Mouse (Mus musculus): Measurements from ENCODE around the gene Prr5l. TPM values are rescaled to one million over a fixed set of nuclear protein-coding genes. Genes with fewer than 3 reads are reported as not detected.
A peak's percentile ranks its signal among the peaks of the same experiment; 100 is the strongest.

Gene Prr5l
- polyA plus RNA-seq, 1 experiment from 2014 or later = 5.5 TPM

DNA sequence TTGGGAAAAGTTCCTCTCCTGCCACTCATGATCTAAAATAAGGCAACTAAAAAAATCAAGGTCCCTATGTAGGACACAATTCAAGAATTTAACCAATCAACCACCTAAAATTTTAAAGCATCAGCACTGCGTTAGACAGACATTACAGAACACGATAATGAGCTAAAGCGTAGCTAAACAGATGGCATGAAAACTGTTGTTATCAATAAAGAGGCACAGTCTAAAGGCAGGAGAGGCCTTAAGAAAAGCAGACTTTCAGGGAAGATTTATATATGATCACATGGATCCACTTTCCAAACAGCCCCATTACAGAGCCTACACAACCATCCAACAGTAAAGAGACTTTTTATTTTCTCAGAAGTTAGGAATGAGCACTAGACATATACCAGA is 217.1 kb downstream of the Prr5l start:
- Histone ChIP-seq H3K9ac (replicated peaks; ENCODE audit: low read depth, low read length) (no peak overlapping the region), H3K4me2 (ENCODE audit: low read length) (no peak overlapping the region), H3K4me3 (replicated peaks; ENCODE audit: low read length) (no peak overlapping the region), H3K27ac (ENCODE audit: low read length) (no peak overlapping the region), H3K4me1 (replicated peaks; ENCODE audit: control insufficient read depth, insufficient read depth, low read length) (0 out of 2 replicates have a peak, but pooled peaks cover 5% of the 10 kb centered on the region), H3K9me3 (ENCODE audit: control insufficient read depth, low read length) (no peaks in the 10 kb centered on the region), H3K36me3 (ENCODE audit: control insufficient read depth, insufficient read depth) (no peaks in the 10 kb centered on the region), H3K27me3 (replicated peaks; ENCODE audit: control insufficient read depth, insufficient read depth, low read length) (peaks cover 2% of the 10 kb centered on the region; the same call in 1 of the 2 replicates)
- 55% methylated on average over 3 of the region's 3 CpGs for WGBS
- ATAC-seq = peak; percentile 81

DNA sequence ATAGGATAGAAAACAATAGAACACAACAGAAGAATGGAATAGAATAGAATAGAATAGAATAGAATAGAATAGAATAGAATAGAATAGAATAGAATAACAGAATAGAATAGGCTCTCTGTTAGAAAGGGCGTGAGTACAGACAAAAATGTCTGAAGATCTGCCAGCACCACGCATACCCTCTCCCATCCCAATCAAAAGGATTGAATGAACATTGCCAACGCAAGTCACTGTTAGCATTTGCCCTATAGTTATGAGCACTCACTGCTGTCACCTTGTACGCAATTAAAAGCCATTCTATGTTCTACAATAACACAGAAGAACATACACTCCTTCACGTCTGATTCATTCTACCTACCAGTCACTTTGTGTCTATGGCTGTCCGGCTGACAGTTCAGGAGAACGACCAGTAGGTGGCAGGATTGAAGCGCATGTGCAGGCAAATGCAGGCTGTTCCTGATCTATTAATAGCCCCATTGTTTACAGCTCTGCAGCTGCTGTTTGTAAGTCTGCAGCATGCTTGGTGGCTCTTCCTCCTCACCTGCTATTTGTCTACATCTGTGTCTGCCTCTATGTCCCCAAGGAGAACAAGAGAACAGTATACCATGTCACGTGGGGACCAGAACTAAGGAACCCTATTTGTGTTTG is 217.6 kb downstream of the Prr5l start:
- H3K36me3 ChIP-seq (ENCODE audit: control insufficient read depth, insufficient read depth) = no peaks in the 10 kb centered on the region
- H3K9ac ChIP-seq (replicated peaks; ENCODE audit: low read depth, low read length) = no peak overlapping the region
- H3K27me3 ChIP-seq (replicated peaks; ENCODE audit: control insufficient read depth, insufficient read depth, low read length) = peaks cover 2% of the 10 kb centered on the region; the same call in 1 of the 2 replicates
- no peak overlapping the region for H3K27ac ChIP-seq (ENCODE audit: low read length)
- H3K9me3 ChIP-seq (ENCODE audit: control insufficient read depth, low read length) = no peaks in the 10 kb centered on the region
- ATAC-seq = peak; percentile 86
- H3K4me3 ChIP-seq (replicated peaks; ENCODE audit: low read length) = no peak overlapping the region
- WGBS = 15% methylated on average over 9 of the region's 9 CpGs
- no peak overlapping the region for H3K4me2 ChIP-seq (ENCODE audit: low read length)
- H3K4me1 ChIP-seq (replicated peaks; ENCODE audit: control insufficient read depth, insufficient read depth, low read length) = 0 out of 2 replicates have a peak, but pooled peaks cover 5% of the 10 kb centered on the region

Other genes with a start within 250 kb of the Prr5l start
- gene Rag1, start 233.5 kb downstream of the Prr5l start, polyA plus RNA-seq (2015; fragmentation: Nextera tagmentation; extraction: Ambion mirVana) = 0.05 and 0.07 TPM in 2 replicates
- 44.1 and 44.4 TPM in 2 replicates for gene B230118H07Rik, start 233.5 kb downstream of the Prr5l start, polyA plus RNA-seq (2015; fragmentation: Nextera tagmentation; extraction: Ambion mirVana)
- 9.7 and 13.7 TPM in 2 replicates for gene Traf6, start 204.6 kb downstream of the Prr5l start, polyA plus RNA-seq (2015; fragmentation: Nextera tagmentation; extraction: Ambion mirVana)
- 97.4 and 99.3 TPM in 2 replicates for gene Commd9, start 3.2 kb upstream of the Prr5l start, polyA plus RNA-seq (2015; fragmentation: Nextera tagmentation; extraction: Ambion mirVana)

Data from forebrain, embryonic 16.5 days (tissue).